Mouse (Mus musculus): Measurements from ENCODE around the gene Eln. TPM values are rescaled to one million over a fixed set of nuclear protein-coding genes. Genes with fewer than 3 reads are reported as not detected.

Eln gene
- polyA plus RNA-seq, 1 experiment from 2014 or later = 7.7 TPM

DNA sequence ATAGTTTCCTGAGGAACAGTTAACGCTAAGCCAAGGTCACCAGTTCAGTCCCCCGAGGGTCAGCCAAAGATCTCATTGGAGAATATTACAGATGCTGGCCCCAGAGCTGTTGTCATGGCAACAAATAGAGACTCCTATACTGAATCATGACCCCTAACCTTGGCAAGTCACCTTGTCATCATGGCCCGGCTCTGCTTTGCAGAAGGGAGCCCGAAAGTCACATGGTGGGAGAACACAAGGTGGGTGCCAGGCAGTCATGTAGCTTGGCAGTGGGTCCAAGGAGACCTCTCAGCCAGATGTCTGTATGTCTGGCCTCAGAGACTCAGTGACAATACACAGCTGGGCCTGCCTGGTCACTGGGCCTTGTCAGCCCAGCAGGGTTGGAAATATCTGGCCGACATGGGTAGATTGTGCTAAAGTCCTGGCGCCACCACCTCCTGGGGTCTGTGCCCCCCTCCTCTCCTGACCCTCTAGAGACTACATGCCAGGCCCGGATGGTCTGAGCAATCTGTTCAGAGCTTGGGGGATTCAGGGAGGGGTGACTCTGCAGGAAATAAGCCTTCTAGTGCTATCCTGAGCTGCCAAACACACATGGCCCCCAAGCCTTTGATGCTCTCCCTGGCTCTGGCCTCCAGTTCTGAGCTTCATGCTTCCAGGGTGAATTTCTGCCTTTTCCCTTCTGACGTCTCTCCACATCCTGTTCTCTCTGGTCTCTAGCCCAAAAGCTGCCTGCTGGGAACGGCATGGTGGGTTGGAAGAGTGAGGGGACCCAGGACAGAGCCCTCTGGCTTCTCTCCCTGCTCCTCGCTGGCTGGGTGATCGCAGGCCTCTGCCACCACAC is 6.4 kb downstream of the Eln start:
- WGBS = 55% methylated on average over 11 of the region's 11 CpGs
- H3K27ac ChIP-seq (replicated peaks) = peak overlapping the region; percentile 19; the same call in 1 of the 2 replicates
- H3K4me3 ChIP-seq = no peak overlapping the region
- no peaks in the 10 kb centered on the region for H3K36me3 ChIP-seq
- H3K4me2 ChIP-seq (replicated peaks) = no peak overlapping the region
- no peak overlapping the region for H3K9ac ChIP-seq (replicated peaks)
- no peaks in the 10 kb centered on the region for H3K9me3 ChIP-seq
- no peak for ATAC-seq (replicated peaks)
- H3K27me3 ChIP-seq = no peaks in the 10 kb centered on the region
- H3K4me1 ChIP-seq = peaks cover 10% of the 10 kb centered on the region

DNA sequence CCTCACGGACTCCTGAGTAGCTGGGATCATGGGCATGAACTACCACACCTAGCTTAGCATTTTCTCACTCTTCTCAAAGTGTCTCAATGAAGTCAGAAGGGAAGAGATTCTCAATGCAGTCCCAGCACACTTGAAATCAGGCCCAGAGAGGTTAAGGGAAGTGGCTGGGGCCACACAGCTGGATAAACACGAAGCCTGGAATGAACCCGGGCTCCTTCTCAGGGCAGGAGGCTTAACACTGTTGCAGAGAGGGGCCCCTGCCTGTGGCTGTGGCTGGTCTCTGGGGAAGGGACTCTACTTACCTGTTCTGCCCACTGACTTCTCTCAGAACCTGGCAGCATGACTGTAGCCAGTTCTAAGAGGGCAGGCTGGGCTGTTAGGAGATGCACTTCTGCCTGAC is 7.2 kb downstream of the Eln start:
- Histone ChIP-seq H3K27me3 (no peaks in the 10 kb centered on the region), H3K36me3 (no peaks in the 10 kb centered on the region), H3K4me1 (peaks cover 10% of the 10 kb centered on the region), H3K4me3 (no peak overlapping the region), H3K4me2 (replicated peaks) (no peak overlapping the region), H3K9ac (replicated peaks) (no peak overlapping the region), H3K27ac (replicated peaks) (no peak overlapping the region), H3K9me3 (no peaks in the 10 kb centered on the region)
- ATAC-seq (replicated peaks) = no peak
- WGBS = 65% methylated on average over 3 of the region's 3 CpGs

DNA sequence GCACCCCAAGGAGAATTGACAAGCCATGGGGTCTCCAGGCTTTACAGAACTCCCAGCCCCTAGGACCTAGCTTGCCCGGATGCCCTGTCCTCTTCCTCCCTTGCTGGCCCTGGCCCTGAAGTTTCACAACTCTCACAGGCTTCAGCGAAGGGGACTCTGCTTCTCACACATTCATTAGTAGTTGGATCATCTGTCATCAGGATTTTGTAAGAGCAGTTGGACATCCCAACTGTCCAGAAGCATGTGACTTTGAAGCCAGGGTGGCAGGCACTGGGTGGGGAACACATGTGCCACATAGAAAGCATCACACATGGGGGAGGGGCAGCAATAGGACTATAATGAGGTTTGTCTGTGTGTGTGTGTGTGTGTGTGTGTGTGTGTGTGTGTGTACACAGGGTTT is 12.2 kb downstream of the Eln start:
- H3K27me3 ChIP-seq = no peaks in the 10 kb centered on the region
- H3K27ac ChIP-seq (replicated peaks) = no peak overlapping the region
- no peak overlapping the region for H3K4me2 ChIP-seq (replicated peaks)
- H3K9ac ChIP-seq (replicated peaks) = no peak overlapping the region
- no peaks in the 10 kb centered on the region for H3K9me3 ChIP-seq
- ATAC-seq (replicated peaks) = no peak
- no peaks in the 10 kb centered on the region for H3K4me1 ChIP-seq
- H3K4me3 ChIP-seq = no peak overlapping the region
- 88% methylated on average over 2 of the region's 2 CpGs for WGBS
- no peaks in the 10 kb centered on the region for H3K36me3 ChIP-seq

DNA sequence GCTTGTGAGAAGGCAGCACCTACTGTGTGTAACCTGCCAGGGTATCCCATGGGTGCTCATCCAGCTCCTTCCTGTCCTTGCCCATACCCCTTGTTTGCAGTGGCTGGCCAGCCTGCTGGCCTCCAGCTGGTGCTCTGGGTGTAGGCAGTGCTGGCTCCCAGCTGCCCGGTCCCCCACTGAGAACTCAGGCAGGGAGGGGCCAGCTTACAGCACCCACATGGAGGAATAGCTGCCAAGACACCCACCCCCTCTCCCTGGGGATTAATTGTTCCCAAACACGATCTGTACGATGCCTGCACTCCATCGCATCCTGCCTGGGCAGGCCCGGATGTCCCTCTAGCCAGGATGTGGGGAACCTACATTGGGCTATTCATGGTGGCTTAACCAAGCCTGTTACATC is 13.1 kb downstream of the Eln start:
- Histone ChIP-seq H3K9me3 (no peaks in the 10 kb centered on the region), H3K4me2 (replicated peaks) (no peak overlapping the region), H3K4me1 (no peaks in the 10 kb centered on the region), H3K4me3 (no peak overlapping the region), H3K9ac (replicated peaks) (no peak overlapping the region), H3K27me3 (no peaks in the 10 kb centered on the region), H3K27ac (replicated peaks) (no peak overlapping the region), H3K36me3 (no peaks in the 10 kb centered on the region)
- 68% methylated on average over 5 of the region's 5 CpGs for WGBS
- no peak for ATAC-seq (replicated peaks)

DNA sequence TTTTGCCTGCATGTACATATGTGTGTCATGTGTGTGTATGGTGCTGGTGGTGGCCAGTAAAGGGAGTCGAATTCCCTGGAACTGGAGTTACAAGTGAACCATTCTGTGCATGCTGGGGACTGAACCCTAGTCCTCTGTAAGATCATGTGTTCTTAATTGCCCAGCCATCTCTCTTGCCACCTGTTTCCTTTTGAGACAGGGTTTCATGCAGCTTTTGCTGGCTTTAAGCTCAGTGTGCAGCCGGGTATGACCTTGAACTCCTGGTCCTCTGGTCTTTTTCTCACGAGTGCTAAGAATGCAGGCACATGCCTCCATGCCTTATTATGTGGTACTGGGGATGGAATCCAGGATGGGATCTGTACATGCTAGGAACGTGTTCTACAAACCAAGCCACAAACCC is 13.9 kb downstream of the Eln start:
- H3K4me1 ChIP-seq = no peaks in the 10 kb centered on the region
- H3K4me2 ChIP-seq (replicated peaks) = no peak overlapping the region
- H3K36me3 ChIP-seq = no peaks in the 10 kb centered on the region
- H3K9ac ChIP-seq (replicated peaks) = no peak overlapping the region
- no peak overlapping the region for H3K4me3 ChIP-seq
- no peak for ATAC-seq (replicated peaks)
- no peaks in the 10 kb centered on the region for H3K27me3 ChIP-seq
- H3K27ac ChIP-seq (replicated peaks) = no peak overlapping the region
- H3K9me3 ChIP-seq = no peaks in the 10 kb centered on the region
- 80% methylated on average over 4 of the region's 4 CpGs for WGBS

DNA sequence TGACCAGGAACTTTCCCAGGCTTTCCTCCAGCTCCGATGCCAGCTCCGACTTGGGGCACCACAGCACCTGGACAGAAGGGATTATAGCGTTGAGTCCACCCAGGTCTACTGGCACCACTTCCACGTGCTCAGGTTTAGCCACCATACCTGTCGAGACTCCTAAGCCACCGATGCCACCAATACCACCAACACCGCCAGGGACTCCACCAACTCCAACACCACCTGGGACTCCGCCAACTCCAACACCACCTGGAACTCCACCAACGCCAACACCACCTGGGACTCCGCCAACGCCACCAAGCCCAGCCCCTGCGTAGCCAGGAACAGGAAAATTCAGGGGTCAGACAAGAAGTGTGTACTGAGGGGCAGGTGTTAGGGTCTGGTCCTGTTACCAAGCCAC is 18.0 kb downstream of the Eln start:
- no peak overlapping the region for H3K9ac ChIP-seq (replicated peaks)
- no peaks in the 10 kb centered on the region for H3K9me3 ChIP-seq
- WGBS = 94% methylated on average over 12 of the region's 12 CpGs
- ATAC-seq (replicated peaks) = no peak
- H3K27ac ChIP-seq (replicated peaks) = no peak overlapping the region
- no peaks in the 10 kb centered on the region for H3K36me3 ChIP-seq
- H3K4me3 ChIP-seq = no peak overlapping the region
- no peak overlapping the region for H3K4me2 ChIP-seq (replicated peaks)
- H3K27me3 ChIP-seq = no peaks in the 10 kb centered on the region
- H3K4me1 ChIP-seq = no peaks in the 10 kb centered on the region

DNA sequence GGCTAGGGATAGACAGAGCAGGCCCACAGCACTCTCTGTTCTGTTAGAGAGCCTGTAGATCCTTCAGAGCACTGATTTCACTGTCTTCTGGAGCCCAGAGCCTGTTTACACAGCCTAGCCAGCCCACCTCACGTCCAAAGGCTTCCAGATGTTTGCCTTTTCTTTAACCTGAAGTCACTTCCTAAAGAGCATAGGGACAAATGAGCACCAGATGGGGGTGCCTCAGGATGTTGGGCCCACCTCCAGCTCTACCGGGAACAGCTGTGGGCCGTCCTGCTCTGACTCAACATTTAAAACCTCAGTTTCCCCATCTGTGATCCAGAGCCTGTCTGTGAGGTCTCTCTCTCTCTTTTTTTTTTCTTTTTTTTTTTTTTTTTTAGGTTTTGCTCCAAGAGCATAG is 18.6 kb downstream of the Eln start:
- Histone ChIP-seq H3K27ac (replicated peaks) (no peak overlapping the region), H3K36me3 (no peaks in the 10 kb centered on the region), H3K4me1 (no peaks in the 10 kb centered on the region), H3K4me2 (replicated peaks) (no peak overlapping the region), H3K4me3 (no peak overlapping the region), H3K27me3 (no peaks in the 10 kb centered on the region), H3K9me3 (no peaks in the 10 kb centered on the region), H3K9ac (replicated peaks) (no peak overlapping the region)
- WGBS = 83% methylated on average over 3 of the region's 3 CpGs
- ATAC-seq (replicated peaks) = no peak

DNA sequence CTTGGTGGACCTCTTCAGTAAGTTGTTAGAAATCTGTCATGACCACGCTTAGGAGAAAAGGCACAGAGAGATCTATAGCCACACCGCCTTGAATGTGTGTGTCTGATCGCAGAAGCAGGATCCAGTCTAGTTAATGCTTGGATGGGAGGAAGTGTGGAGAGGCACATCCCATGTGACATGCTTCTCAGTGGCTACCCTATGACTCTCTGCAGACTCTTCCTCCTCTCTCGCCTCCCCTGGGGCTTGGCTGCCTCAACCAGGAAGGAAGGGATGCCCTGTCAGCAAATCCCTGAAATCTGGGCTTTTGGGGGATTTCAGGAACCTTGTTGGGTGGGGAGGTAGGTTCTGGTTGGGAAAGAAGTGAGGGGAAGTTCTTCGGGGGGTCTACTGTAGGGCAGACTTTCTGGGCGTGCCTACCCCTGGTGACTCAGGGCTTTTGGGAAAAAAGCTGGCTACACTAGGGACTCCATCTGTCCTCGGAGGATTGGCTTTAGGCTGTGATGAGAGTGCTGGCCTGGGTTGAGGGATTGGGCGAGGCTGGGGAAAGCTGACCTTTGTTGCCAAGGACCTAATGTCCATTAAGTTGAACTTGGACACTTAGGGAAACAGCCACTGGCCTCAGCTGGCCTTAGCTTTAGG is 20.0 kb downstream of the Eln start:
- Histone ChIP-seq H3K9ac (replicated peaks) (no peak overlapping the region), H3K4me1 (no peaks in the 10 kb centered on the region), H3K27me3 (no peaks in the 10 kb centered on the region), H3K27ac (replicated peaks) (no peak overlapping the region), H3K4me2 (replicated peaks) (no peak overlapping the region), H3K9me3 (no peaks in the 10 kb centered on the region), H3K36me3 (no peaks in the 10 kb centered on the region), H3K4me3 (no peak overlapping the region)
- 84% methylated on average over 8 of the region's 8 CpGs for WGBS
- no peak for ATAC-seq (replicated peaks)

DNA sequence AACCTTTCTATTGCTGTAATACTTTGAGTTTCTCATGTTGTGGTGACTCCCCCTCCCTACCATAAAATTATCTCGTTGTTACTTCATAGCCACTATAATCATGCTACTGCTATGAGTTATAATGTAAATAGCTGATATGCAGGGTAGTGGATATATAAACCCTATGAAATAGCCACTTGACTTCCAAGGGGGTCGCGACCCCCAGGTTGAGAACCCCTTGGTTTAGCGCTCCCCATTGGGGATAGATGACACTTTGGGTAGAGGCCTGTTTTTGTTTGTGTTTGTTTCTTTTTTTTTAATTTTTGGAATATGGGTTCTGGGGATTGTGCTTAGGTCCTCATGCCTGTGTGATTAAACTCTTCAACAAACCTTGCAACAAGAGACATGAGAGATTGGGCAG is 21.8 kb downstream of the Eln start:
- no peaks in the 10 kb centered on the region for H3K36me3 ChIP-seq
- H3K4me3 ChIP-seq = no peak overlapping the region
- no peaks in the 10 kb centered on the region for H3K27me3 ChIP-seq
- H3K27ac ChIP-seq (replicated peaks) = no peak overlapping the region
- no peak overlapping the region for H3K9ac ChIP-seq (replicated peaks)
- WGBS = 79% methylated on average over 4 of the region's 4 CpGs
- no peak for ATAC-seq (replicated peaks)
- no peaks in the 10 kb centered on the region for H3K4me1 ChIP-seq
- no peaks in the 10 kb centered on the region for H3K9me3 ChIP-seq
- no peak overlapping the region for H3K4me2 ChIP-seq (replicated peaks)

DNA sequence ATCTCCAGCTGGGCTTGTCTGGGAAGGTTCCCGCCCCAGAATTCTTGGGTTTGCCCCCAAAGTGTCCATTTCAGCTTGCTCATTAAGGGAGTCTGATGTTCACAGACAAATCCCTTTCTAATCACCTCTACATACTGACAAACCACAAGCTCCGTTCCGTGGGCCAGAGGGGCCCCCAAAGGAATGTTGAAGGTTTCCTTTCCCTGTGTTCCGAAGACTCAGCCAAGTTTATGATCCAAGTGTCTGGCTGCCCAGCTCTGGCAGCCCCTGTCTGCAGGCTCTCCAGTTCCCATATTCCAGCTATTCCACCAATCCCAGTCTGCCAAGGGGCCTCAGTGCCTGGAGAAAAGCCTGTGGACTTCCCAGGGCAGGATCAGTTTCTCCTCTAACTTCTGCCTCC is 27.1 kb downstream of the Eln start:
- H3K9ac ChIP-seq (replicated peaks) = no peak overlapping the region
- H3K36me3 ChIP-seq = no peaks in the 10 kb centered on the region
- no peak overlapping the region for H3K4me2 ChIP-seq (replicated peaks)
- no peaks in the 10 kb centered on the region for H3K9me3 ChIP-seq
- WGBS = 58% methylated on average over 4 of the region's 4 CpGs
- no peaks in the 10 kb centered on the region for H3K4me1 ChIP-seq
- no peak overlapping the region for H3K27ac ChIP-seq (replicated peaks)
- no peak overlapping the region for H3K4me3 ChIP-seq
- H3K27me3 ChIP-seq = no peaks in the 10 kb centered on the region; the same call in 1 of the 2 replicates
- no peak for ATAC-seq (replicated peaks)

DNA sequence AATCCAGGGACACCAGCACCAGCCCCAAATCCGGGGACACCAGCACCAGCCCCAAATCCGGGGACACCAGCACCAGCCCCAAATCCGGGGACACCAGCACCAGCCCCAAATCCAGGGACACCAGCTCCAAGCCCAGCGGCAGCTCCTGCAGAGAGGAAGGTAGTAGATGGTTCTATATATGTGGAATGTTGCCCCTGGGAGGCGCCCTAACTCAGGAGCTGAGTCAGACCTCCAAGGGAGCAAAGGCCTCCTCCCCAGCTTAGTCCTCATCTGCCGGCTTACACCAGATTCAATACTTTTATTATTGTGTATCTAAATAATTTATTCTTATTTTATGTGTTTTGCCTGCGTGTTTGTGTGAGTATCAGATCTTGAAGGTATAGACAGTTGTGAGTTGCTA is 36.0 kb downstream of the Eln start:
- no peaks in the 10 kb centered on the region for H3K9me3 ChIP-seq
- H3K27me3 ChIP-seq = no peaks in the 10 kb centered on the region
- 73% methylated on average over 7 of the region's 7 CpGs for WGBS
- H3K4me1 ChIP-seq = no peaks in the 10 kb centered on the region
- no peak overlapping the region for H3K4me3 ChIP-seq
- no peak overlapping the region for H3K4me2 ChIP-seq (replicated peaks)
- no peak for ATAC-seq (replicated peaks)
- no peaks in the 10 kb centered on the region for H3K36me3 ChIP-seq
- H3K9ac ChIP-seq (replicated peaks) = no peak overlapping the region
- H3K27ac ChIP-seq (replicated peaks) = no peak overlapping the region

DNA sequence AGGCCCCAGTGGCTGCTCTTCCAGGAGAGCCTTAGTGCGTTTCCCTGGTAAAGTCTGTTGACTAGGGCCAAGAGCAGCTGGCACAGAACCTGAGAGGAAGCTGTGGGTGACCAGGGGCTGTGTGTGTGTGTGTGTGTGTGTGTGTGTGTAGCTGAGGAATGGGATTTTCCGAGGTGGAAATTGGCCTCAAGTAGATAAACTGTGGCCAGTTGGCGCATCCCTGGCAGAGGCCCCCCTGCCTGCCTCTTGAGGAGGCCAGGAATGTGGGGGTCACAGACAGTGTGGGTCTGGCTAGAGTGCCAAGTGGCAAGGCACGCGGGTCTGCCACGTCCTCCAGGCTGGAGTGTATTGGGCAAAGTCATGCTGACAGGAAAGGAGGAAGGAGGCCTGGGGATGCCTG is 37.8 kb downstream of the Eln start:
- no peaks in the 10 kb centered on the region for H3K4me1 ChIP-seq
- no peak overlapping the region for H3K9ac ChIP-seq (replicated peaks)
- H3K4me3 ChIP-seq = no peak overlapping the region
- H3K36me3 ChIP-seq = no peaks in the 10 kb centered on the region
- H3K4me2 ChIP-seq (replicated peaks) = no peak overlapping the region
- 59% methylated on average over 6 of the region's 6 CpGs for WGBS
- H3K27me3 ChIP-seq = no peaks in the 10 kb centered on the region
- H3K9me3 ChIP-seq = no peaks in the 10 kb centered on the region
- no peak for ATAC-seq (replicated peaks)
- no peak overlapping the region for H3K27ac ChIP-seq (replicated peaks)

DNA sequence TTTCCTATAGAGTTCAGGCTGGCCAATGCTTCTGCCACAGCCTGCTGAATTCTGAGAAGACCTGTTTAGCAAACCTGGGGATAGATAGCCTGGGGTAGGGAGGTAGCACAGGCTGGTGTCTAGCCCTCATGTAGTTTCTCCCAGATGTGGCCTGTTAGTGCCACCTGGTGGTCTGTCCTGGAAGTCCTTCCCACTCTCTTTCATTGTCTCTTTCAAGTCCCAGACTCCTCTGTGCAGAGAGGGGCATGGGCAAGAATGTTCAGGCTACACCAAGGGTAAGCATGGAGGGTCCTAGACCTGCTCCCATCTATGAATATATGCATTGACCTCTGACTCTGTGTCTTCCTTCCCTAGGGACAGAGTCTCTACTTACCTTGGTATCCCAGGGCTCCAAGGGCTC is 43.0 kb downstream of the Eln start:
- Histone ChIP-seq H3K9ac (replicated peaks) (no peak overlapping the region), H3K36me3 (no peaks in the 10 kb centered on the region), H3K4me2 (replicated peaks) (no peak overlapping the region), H3K4me1 (no peaks in the 10 kb centered on the region), H3K4me3 (no peak overlapping the region), H3K9me3 (no peaks in the 10 kb centered on the region), H3K27me3 (no peaks in the 10 kb centered on the region), H3K27ac (replicated peaks) (no peak overlapping the region)
- ATAC-seq (replicated peaks) = peak; percentile 60

Data from forebrain, embryonic 15.5 days (tissue).